In genomic region chr8:44529696-44530095, GRCm38 (mm10) we compare ENCODE assay signal across 27 mouse cellular contexts.
"Had no signal": no experiment of that assay in that cellular context is flagged by ENCODE, and none has a peak within 500 bp of the region (broad histone marks: within the 10 kb centered on the region; RNA-seq: fewer than 3 reads in every experiment).

No protein-coding gene starts in this region.

- H3K36me3 ChIP-seq: embryonic facial prominence, embryonic 10.5 days; embryonic facial prominence, embryonic 12.5 days; embryonic facial prominence, embryonic 13.5 days; embryonic facial prominence, embryonic 15.5 days; forebrain, embryonic 15.5 days; heart, embryonic 10.5 days had no signal

- H3K4me2 ChIP-seq: embryonic facial prominence, embryonic 12.5 days; embryonic facial prominence, embryonic 13.5 days; embryonic facial prominence, embryonic 15.5 days; forebrain, embryonic 13.5 days; forebrain, embryonic 15.5 days; heart, embryonic 11.5 days had no signal

- H3K9ac ChIP-seq: embryonic facial prominence, embryonic 12.5 days; embryonic facial prominence, embryonic 13.5 days; embryonic facial prominence, embryonic 15.5 days; forebrain, embryonic 13.5 days; forebrain, embryonic 15.5 days had no signal

- DNase-seq: cerebellum, adult 2 months; cerebellum, adult 8-10 months; cerebellum, adult 9-10 months; cerebellum, adult 9-11 months; cerebellum, postnatal 10 days; cerebellum, postnatal 14 days; cerebellum, postnatal 25 days; cerebellum, postnatal 36 days; embryo, embryonic 11 days; gastrocnemius, adult 2 months; gastrocnemius, postnatal 10 days; gastrocnemius, postnatal 14 days; gastrocnemius, postnatal 25 days; gastrocnemius, postnatal 36 days; heart, adult 11 months; heart, adult 18-20 months; heart, adult 2 months had no signal

- H3K27ac ChIP-seq: embryonic facial prominence, embryonic 10.5 days; embryonic facial prominence, embryonic 12.5 days; embryonic facial prominence, embryonic 13.5 days; embryonic facial prominence, embryonic 15.5 days; forebrain, embryonic 13.5 days; forebrain, embryonic 15.5 days; gastrocnemius, adult 2 months; heart, adult 2 months; heart, embryonic 10.5 days had no signal

- H3K4me3 ChIP-seq: embryonic facial prominence, embryonic 10.5 days; embryonic facial prominence, embryonic 12.5 days; embryonic facial prominence, embryonic 13.5 days; embryonic facial prominence, embryonic 15.5 days; erythroblast, embryonic 14.5 days; forebrain, embryonic 13.5 days; forebrain, embryonic 15.5 days; gastrocnemius, adult 2 months; heart, adult 2 months; heart, embryonic 10.5 days had no signal

- H3K9me3 ChIP-seq: embryonic facial prominence, embryonic 10.5 days; embryonic facial prominence, embryonic 12.5 days; embryonic facial prominence, embryonic 13.5 days; embryonic facial prominence, embryonic 15.5 days; forebrain, embryonic 13.5 days; forebrain, embryonic 15.5 days; heart, embryonic 10.5 days had no signal

- H3K4me1 ChIP-seq: embryonic facial prominence, embryonic 10.5 days; embryonic facial prominence, embryonic 12.5 days; embryonic facial prominence, embryonic 15.5 days; forebrain, embryonic 13.5 days; forebrain, embryonic 15.5 days; heart, embryonic 10.5 days had no signal

- ATAC-seq: forebrain, embryonic 13.5 days; forebrain, embryonic 14.5 days; forebrain, embryonic 15.5 days had no signal

- H3K27me3 ChIP-seq: embryonic facial prominence, embryonic 12.5 days; embryonic facial prominence, embryonic 13.5 days; embryonic facial prominence, embryonic 15.5 days; forebrain, embryonic 13.5 days; forebrain, embryonic 15.5 days had no signal
